Mouse (Mus musculus) layer of hippocampus, postnatal 25 days (tissue): ENCODE measurements around the gene Npc1l1. TPM values are rescaled to one million over a fixed set of nuclear protein-coding genes. Genes with fewer than 3 reads are reported as not detected.
A peak's percentile ranks its signal among the peaks of the same experiment; 100 is the strongest.
"Not testable (repeated sequence)": the region's sequence is repeated elsewhere in the genome, so short reads cannot be mapped to it uniquely, and the experiment has no call there.

Source experiments
- DNase-seq, 2 experiments: peaks; one replicate each; pipeline ENCODE4 v3.0.0; 2022; ENCODE audit warnings: mixed read lengths in 2 of 2, low spot score in 1 of 2; ENCODE audit errors: extremely low spot score in 1 of 2
- total RNA-seq, 2 experiments: library from RNA; stranded (reverse); gene quantifications; 2 replicates each; pipeline ENCODE4 v1.2.3; 2021

Gene Npc1l1
- under 1 TPM; 0.15 to 0.26 TPM for total RNA-seq

GRCm38 (mm10) chr11:6230012-6230411 lies at the start of gene Npc1l1:
Gene Npc1l1 (minus strand): TSS chr11:6230143.
- no peak for DNase-seq

- no peak for DNase-seq
Observed at GRCm38 (mm10) chr11:6276466-6276865, 46.5 kb upstream of the Npc1l1 start.

DNA sequence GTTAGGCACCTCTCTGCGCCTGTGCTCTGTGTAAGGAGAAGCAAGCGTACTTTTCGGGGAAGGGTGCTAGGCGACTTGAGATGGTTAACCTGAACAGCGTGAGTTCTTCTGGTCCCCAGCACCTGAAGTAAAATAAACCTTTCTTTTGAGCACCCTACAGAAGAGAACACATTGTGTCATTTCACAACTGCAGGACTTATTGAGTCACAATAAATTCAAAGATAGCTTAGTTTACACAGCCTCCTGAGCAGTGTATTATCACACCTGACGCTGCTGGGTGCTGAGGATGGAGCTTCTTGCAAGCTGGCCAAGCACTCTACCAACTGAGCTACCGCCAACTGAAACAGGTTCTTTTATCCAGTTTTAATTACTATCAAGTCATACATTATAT lies 45.1 kb upstream of the Npc1l1 start:
- DNase-seq: no peak

- peak; percentile 91 to 99 for DNase-seq
Observed at GRCm38 (mm10) chr11:6274387-6275093, 44.6 kb upstream of the Npc1l1 start, which contains the start of gene Tmed4. Gene Tmed4 (minus strand): TSS chr11:6274870.

GRCm38 (mm10) chr11:6273607-6274006 lies 43.7 kb upstream of the Npc1l1 start:
- DNase-seq: no peak

GRCm38 (mm10) chr11:6267320-6268254 lies 37.6 kb upstream of the Npc1l1 start, which contains the start of gene Ddx56:
Gene Ddx56 (minus strand): TSS chr11:6267772.
- DNase-seq: peak; percentile 71 to 80

- no peak for DNase-seq
Observed at GRCm38 (mm10) chr11:6266621-6267020, 36.7 kb upstream of the Npc1l1 start.

DNA sequence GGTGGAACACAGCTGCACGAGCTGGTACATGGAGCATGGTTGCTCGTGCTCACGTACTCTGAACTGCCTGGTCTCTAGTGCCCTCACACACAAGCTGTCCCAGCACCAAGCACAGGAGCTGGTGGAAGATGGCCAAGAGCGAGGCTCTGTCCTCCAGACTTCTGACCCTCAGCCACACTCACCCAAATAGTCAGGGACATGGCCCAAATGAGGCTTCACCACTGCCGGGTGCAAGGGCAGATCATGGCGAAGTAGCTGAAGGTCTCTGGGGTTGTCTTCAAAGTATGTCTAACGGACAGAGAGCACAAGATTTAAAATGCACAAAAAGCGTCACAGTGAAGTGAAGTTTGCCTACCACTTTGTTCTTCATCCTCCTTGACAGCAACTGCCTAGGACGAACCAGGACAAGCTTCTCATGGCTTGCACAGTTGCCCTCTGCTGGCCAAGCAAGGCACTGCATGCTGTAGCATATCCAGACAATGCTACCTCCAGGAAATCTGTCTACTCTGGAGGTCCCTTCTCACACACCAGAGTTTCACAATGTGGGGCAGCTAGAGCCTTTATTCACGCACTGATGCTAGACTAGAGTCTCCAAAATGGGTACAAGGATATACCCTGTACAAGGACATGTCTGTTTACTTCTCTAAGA lies 31.6 kb upstream of the Npc1l1 start:
- peak; percentile 51 to 88 for DNase-seq

DNA sequence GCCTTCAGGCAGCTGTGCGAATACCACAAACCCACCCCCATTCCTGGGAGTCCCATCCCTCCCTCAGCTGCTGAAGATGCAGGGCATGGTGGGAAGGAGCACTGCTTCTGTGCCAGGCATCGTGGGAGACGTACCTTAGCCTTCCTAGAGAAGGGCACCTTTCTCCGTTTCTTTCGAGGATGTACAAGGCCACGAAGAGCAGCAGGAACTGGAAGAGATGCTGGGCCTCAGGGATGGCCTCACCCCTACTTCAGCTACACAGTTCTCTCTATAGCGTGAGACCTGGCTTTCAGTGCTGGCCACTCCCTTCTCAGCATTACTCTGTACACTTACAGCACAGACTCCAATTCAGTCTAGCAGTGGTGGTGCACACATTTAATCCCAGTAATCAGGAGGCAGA lies 29.5 kb upstream of the Npc1l1 start:
- DNase-seq: no peak

DNA sequence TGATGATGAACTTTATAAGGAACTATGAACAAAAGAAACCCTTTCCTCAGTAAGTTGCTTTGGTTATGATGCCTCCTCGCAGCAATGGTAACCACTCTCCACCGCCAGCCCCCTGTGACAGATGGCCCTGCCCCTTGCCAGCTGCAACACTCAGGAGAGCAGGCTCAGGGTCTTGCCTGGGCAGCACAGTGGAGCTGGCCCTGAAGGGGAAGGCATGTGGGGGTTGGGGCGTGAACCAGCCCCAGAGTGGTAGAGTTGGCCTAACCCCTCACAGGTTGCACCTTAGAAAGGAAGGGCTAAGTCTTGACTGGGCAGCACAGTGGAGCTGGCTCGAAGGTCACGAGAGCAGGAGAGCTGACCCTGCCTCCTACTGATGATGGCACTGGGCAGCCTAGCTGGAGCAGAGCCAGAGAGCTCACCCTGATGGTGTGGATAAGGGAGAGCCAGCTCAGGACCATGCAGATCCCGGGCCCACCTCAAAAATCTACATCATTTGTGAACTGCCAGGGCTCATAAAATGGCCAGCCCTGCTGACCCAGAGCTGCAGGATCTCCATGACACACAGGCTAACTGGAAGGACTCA lies 26.6 kb upstream of the Npc1l1 start:
- no peak for DNase-seq

DNA sequence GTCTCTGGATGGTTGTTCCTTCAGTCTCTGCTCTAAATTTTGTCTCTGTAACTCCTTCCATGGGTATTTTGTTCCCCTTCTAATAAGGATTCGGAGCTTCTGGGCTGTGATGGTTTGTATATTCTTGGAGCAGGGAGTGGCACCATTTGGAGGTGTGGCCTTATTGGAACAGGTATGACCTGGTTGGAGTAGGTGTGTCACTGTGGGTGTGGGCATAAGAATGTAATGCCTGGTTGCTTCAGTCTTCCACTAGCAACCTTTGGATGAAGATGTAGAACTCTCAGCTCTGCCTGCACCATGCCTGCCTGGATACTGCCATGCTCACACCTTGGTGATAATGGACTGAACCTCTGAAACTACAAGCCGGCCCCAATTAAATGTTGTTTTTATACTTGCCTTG lies 24.7 kb upstream of the Npc1l1 start:
- not testable (repeated sequence) for DNase-seq

GRCm38 (mm10) chr11:6252824-6253223 lies 22.9 kb upstream of the Npc1l1 start:
- DNase-seq: no peak

- DNase-seq: no peak
Observed at GRCm38 (mm10) chr11:6252248-6252647, 22.3 kb upstream of the Npc1l1 start.

- DNase-seq: no peak
Observed at GRCm38 (mm10) chr11:6244707-6245106, 14.8 kb upstream of the Npc1l1 start.

GRCm38 (mm10) chr11:6233025-6233424 lies 3.1 kb upstream of the Npc1l1 start:
- DNase-seq: no peak

DNA sequence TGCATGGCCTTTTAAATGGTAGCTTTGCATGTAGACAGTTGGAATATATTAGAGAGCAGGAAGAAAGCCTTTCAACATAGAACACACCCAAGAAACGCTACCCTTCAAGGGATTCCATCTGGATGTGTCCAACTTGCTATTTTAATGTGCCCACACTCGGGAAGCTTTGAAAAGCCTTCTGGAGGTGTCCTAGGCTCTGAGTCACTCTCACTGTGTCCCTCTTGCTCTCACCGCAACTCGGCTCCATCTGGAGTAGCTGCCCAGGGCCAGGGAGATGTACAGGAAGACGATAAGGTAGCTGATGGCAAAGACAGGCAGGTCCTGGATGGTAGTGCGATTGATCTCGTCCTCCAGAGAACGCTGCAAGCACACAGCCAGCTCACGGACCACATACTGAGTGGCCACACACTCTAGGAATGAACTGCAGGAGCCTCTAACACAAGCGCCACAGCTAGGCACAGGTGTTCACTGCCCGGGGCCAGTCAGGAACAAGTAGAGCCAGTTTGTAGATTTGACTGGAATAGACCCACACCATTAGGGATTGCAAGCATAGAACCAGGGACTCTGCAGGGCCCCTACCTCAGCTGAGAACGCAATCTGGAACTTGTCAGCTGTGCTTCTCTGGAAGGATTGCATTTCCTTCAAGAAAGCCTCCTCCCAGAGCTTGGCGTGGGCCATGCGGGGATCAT lies 5.3 kb downstream of the Npc1l1 start:
- DNase-seq: no peak

- DNase-seq: no peak
Observed at GRCm38 (mm10) chr11:6222187-6222586, 7.8 kb downstream of the Npc1l1 start.

- no peak for DNase-seq
Observed at GRCm38 (mm10) chr11:6219967-6220366, 10.0 kb downstream of the Npc1l1 start.

GRCm38 (mm10) chr11:6218189-6218896 lies 11.6 kb downstream of the Npc1l1 start:
- DNase-seq: no peak
